Mouse (Mus musculus) megakaryocyte, embryonic 14.5 days (primary cell): Measurements from ENCODE around the gene Sntb2. TPM values are rescaled to one million over a fixed set of nuclear protein-coding genes. Genes with fewer than 3 reads are reported as not detected.
A peak's percentile ranks its signal among the peaks of the same experiment; 100 is the strongest.
"Not testable (repeated sequence)": the region's sequence is repeated elsewhere in the genome, so short reads cannot be mapped to it uniquely, and the experiment has no call there.

Source experiments
- H3K27me3 ChIP-seq: replicated peaks from 2 replicates; pipeline ENCODE3; 2012; ENCODE audit warnings: inconsistent platforms
- H3K36me3 ChIP-seq: replicated peaks from 2 replicates; pipeline ENCODE3; 2012; ENCODE audit warnings: low read length, inconsistent platforms, mixed read lengths
- H3K4me1 ChIP-seq: 2 replicates; pipeline ENCODE4 v1.6.1; 2012; ENCODE audit warnings: inconsistent platforms
- H3K4me3 ChIP-seq: replicated peaks from 2 replicates; pipeline ENCODE3; 2012; ENCODE audit warnings: moderate library complexity, mild to moderate bottlenecking, inconsistent platforms
- H3K9me3 ChIP-seq: 2 replicates; pipeline ENCODE4 v1.6.1; 2012; ENCODE audit warnings: inconsistent platforms
- FLI1 ChIP-seq: IDR thresholded peaks from 2 replicates; pipeline ENCODE4 v1.6.1; 2012; ENCODE audit warnings: low read length, inconsistent platforms, mixed read lengths
- GATA1 ChIP-seq: IDR thresholded peaks from 3 replicates; pipeline ENCODE4 v1.6.1; 2012; ENCODE audit warnings: mixed read lengths, low read length, inconsistent platforms, borderline replicate concordance
- polyA plus RNA-seq: library from polyadenylated mRNA; stranded (reverse); fragments of >175 nt; gene quantifications from 2 replicates; pipeline ENCODE4 v1.2.3, GENCODE M21; 2012; ENCODE audit warnings: low replicate concordance; ENCODE audit not compliant: insufficient read depth

The Sntb2 gene
- polyA plus RNA-seq, 1 experiment: 0.63 TPM

- Histone ChIP-seq H3K36me3 (no peaks in the 10 kb centered on the region), H3K9me3 (no peaks in the 10 kb centered on the region), H3K27me3 (peaks cover 5% of the 10 kb centered on the region), H3K4me3 (no peak overlapping the region), H3K4me1 (peaks cover 4% of the 10 kb centered on the region; the same call in 1 of the 2 replicates)
- no peak for TF ChIP-seq GATA1
- no peak for TF ChIP-seq FLI1
Observed at GRCm38 (mm10) chr8:106985951-106986350, 50.4 kb downstream of the Sntb2 start.

DNA sequence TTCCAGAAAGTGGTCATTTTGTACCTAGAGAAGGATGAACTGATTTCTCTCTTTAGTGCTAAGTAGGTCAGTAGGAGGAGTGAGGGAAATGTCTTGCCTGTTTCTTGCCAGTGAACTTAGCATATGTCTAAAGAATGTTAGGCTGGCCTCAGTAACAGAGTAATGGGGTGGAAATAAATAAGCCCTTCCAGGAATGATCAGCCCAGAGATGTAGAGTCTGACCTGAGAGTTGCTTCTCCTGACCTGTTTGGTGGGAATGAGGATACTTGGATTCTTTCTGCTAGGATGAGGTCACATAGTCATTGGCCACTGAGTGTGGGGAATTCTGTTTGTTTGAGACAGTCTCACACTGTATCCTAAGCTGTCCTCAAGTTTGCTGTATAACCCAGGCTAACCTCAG lies 52.0 kb downstream of the Sntb2 start:
- Histone ChIP-seq H3K36me3 (peaks cover 6% of the 10 kb centered on the region), H3K9me3 (no peaks in the 10 kb centered on the region), H3K4me1 (peaks cover 8% of the 10 kb centered on the region), H3K27me3 (peaks cover 9% of the 10 kb centered on the region), H3K4me3 (no peak overlapping the region)
- no peak for TF ChIP-seq GATA1
- TF ChIP-seq FLI1: no peak

DNA sequence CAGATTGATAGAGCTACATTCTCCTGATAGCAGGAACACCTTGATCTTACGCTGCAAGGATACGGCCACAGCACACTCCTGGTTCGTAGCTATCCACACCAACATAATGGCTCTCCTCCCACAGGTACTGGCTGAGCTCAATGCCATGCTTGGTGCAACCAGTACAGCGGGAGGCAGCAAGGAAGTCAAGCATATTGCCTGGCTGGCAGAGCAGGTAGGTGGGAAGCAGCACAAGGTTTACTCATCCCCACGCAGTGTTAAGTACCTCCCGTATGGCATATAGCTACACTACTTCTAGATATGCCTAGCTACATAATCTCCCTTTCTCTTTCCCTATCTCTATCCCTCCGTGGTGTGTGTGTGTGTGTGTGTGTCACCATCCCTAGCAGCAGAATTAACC lies 55.8 kb downstream of the Sntb2 start:
- H3K27me3 ChIP-seq: peaks cover 9% of the 10 kb centered on the region
- TF ChIP-seq FLI1 (no peak), GATA1 (no peak)
- H3K4me3 ChIP-seq: peak overlapping the region; percentile 10
- no peaks in the 10 kb centered on the region for H3K9me3 ChIP-seq
- peaks cover 6% of the 10 kb centered on the region for H3K36me3 ChIP-seq
- H3K4me1 ChIP-seq: peaks cover 6% of the 10 kb centered on the region

DNA sequence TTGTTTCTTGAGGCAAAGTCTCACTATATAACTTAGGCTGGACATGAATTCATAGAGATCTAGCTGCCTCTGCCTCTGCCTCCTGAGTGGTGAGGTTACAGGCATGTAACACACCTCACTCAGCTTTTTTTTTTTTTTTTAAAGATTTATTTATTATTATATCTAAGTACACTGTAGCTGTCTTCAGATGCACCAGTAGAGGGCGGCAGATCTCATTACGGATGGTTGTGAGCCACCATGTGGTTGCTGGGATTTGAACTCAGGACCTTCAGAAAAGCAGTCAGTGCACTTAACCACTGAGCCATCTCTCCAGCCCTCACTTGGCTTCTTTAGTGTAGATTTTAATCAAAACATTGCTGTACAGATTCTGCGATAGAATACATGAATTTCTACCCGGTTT lies 60.8 kb downstream of the Sntb2 start:
- H3K27me3 ChIP-seq, H3K36me3 ChIP-seq, H3K4me3 ChIP-seq, H3K9me3 ChIP-seq, H3K4me1 ChIP-seq: not testable (repeated sequence)

DNA sequence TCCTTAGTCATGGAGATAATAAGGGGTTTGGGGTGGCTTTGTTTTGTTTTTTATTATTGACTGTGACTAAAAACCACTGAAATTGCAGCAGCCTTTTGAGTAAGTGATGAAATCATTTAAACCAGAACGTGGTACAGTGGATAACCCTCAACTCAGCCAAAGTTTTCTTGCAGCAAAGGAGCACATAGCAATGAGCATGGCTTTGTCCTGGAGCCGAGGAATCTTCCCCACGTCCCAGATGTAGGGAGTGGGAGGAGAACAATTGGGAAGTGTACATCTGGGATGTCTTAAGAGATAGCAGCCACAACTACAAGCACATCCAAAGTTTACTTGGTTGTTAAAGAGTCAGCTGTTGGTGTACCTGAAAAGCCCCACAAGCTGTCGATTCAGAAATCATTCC lies 61.9 kb downstream of the Sntb2 start:
- TF ChIP-seq FLI1 (no peak), GATA1 (no peak)
- H3K9me3 ChIP-seq: no peaks in the 10 kb centered on the region
- H3K36me3 ChIP-seq: no peaks in the 10 kb centered on the region
- H3K4me1 ChIP-seq: peaks cover 12% of the 10 kb centered on the region
- no peak overlapping the region for H3K4me3 ChIP-seq
- peaks cover 1% of the 10 kb centered on the region for H3K27me3 ChIP-seq

DNA sequence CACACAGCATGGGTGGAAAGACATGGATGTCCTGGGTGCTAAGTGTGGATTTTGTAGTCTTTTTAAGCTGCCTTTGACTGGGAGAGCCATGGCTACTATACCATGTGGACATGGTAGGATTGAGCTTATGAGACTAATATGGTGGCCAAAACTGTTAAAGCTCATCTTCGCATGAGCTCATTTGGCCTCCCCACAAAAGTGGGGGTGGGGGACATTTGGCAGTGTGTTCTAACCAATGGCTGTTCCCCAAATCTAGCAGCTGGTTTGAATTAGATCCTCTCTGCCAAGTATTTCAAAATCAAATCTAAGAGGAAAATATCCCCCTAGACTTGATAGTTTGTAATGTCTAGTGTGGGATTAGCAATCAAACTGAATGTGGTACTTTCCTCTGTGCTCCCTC lies 63.5 kb downstream of the Sntb2 start:
- Histone ChIP-seq H3K4me3 (no peak overlapping the region), H3K27me3 (peaks cover 1% of the 10 kb centered on the region), H3K4me1 (peaks cover 10% of the 10 kb centered on the region), H3K36me3 (no peaks in the 10 kb centered on the region), H3K9me3 (no peaks in the 10 kb centered on the region)
- TF ChIP-seq FLI1 (no peak), GATA1 (no peak)

- Histone ChIP-seq H3K4me1 (peaks cover 16% of the 10 kb centered on the region), H3K9me3 (no peaks in the 10 kb centered on the region), H3K27me3 (peaks cover 2% of the 10 kb centered on the region), H3K36me3 (no peaks in the 10 kb centered on the region), H3K4me3 (peak overlapping the region; percentile 71)
- TF ChIP-seq FLI1 (no peak), GATA1 (no peak)
Observed at GRCm38 (mm10) chr8:107002532-107002931, 67.0 kb downstream of the Sntb2 start.

DNA sequence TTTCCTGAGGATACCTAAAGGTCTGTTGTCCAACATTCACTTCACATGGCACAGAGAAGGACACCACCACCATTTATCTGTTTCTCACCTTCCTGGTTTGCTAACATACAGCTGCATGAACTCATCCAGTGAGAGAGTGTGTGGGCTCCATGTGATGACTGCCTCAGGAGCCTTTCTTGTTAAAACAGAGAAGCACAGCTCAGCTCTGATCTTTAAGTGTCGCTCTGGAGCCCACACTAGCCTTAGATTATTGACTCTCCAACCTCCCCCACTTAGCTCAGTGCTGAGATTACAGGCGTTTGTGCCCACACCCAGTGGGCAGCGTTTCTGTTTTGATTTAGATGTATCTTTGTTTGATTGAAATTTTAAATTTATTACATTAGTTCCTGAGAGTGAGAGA lies 72.2 kb downstream of the Sntb2 start:
- no peaks in the 10 kb centered on the region for H3K9me3 ChIP-seq
- peaks cover 7% of the 10 kb centered on the region for H3K4me1 ChIP-seq
- H3K27me3 ChIP-seq: peaks cover 8% of the 10 kb centered on the region
- H3K4me3 ChIP-seq: no peak overlapping the region
- H3K36me3 ChIP-seq: peaks cover 8% of the 10 kb centered on the region
- no peak for TF ChIP-seq FLI1
- no peak for TF ChIP-seq GATA1

DNA sequence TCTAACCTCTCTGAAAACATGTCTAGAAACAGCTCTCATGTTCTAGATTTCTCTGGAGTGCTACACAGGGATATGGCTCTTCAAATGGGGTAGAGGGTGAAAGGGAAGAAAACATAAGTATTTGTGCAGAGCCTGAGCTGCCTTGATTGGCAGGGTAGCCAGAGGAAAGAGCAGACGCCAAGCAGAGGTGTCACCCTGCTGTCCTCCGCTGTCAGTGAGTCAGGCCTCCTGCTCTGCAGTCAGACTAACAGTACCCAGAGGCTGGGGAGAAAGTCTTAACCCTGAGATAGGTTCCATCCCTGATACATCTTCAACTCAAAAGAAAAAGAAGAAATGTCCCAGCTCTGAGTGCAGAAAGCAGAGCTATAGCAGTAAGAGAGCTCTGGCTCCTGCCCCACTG lies 77.1 kb downstream of the Sntb2 start:
- no peaks in the 10 kb centered on the region for H3K4me1 ChIP-seq
- peaks cover 10% of the 10 kb centered on the region for H3K27me3 ChIP-seq
- TF ChIP-seq GATA1 (no peak), FLI1 (no peak)
- H3K4me3 ChIP-seq: no peak overlapping the region
- peaks cover 8% of the 10 kb centered on the region for H3K36me3 ChIP-seq
- no peaks in the 10 kb centered on the region for H3K9me3 ChIP-seq

DNA sequence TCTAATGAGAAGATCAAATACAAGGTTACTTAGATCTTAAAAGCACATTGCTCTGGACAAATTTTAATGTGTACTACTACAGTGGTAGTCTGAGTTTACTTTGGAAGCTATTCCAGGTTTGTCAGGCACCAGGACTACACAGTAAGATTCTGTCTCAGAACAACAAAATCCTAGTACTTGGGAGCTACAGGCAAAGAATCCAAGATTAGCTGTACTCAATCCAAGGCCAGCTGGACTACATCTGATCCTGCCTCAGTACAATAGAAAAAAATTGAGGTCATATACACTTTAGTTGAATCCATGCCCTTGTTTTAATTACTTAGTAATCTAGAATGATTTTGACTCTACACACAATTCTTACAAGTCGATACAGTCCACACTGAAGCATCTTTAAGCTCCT lies 79.4 kb downstream of the Sntb2 start:
- H3K4me3 ChIP-seq: no peak overlapping the region
- H3K36me3 ChIP-seq: peaks cover 2% of the 10 kb centered on the region
- TF ChIP-seq GATA1: no peak
- H3K27me3 ChIP-seq: peaks cover 14% of the 10 kb centered on the region
- no peaks in the 10 kb centered on the region for H3K4me1 ChIP-seq
- H3K9me3 ChIP-seq: no peaks in the 10 kb centered on the region

DNA sequence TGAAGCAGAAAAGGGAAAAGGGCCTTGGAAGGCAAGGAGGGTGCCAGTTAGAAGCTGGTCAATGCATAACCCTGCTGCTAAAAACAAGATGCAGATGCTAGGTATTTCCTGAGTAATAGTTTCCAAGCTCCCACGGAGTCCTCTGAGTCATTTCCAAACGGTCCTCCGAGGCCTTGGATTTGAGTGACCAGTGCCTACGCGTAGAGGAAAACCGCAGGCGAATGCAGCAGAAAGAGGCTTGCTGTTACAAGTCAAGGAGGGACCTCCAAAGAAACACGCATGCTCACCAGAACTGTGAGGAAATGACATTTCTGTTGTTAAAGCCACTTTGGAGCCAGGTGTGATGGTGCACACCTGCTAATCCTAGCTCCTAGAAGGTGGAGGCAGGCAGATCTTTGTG lies 87.9 kb downstream of the Sntb2 start:
- peaks cover 34% of the 10 kb centered on the region for H3K27me3 ChIP-seq
- no peak overlapping the region for H3K4me3 ChIP-seq
- TF ChIP-seq FLI1 (no peak), GATA1 (no peak)
- peaks cover 7% of the 10 kb centered on the region for H3K4me1 ChIP-seq
- H3K36me3 ChIP-seq: no peaks in the 10 kb centered on the region
- no peaks in the 10 kb centered on the region for H3K9me3 ChIP-seq
